Mouse (Mus musculus): ENCODE measurements at regions not wholly inside any gene's neighbourhood (a gene's known extent, or its start where the extent isn't known, plus 50 kb on each side); places are given as distances from the start of the nearest gene placed in this dataset.

DNA sequence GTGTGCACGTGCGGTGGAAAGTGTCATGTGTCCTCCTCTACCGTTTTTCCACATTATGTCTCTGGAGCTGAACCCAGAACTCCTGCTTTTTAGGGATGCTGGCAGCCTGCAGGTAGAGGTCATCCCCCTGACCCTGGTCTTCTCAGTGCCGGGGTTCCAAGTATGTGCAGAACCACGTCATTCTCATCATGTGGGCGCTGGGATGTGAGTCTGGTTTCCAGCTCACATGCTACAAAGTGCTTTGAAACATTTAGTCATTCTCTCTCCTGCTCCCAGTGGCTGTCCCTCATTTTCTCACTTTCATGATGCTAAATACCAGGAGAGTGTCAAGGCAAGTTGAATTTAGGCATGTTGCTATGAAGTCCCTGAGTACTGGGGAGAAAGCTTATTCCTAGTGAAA is 326.6 kb downstream of the Ttll7 start:
- no peak for TF ChIP-seq CTCF (IDR thresholded peaks at IDR 0.05; ENCODE audit: low read depth)
- H3K27me3 ChIP-seq (ENCODE audit: insufficient read depth, low read length) = no peaks in the 10 kb centered on the region
- no peaks in the 10 kb centered on the region for H3K36me3 ChIP-seq (ENCODE audit: insufficient read depth)
- no peak overlapping the region for H3K4me3 ChIP-seq (ENCODE audit: low read depth, low read length)
- no peak overlapping the region for H3K4me2 ChIP-seq
- no peak for ATAC-seq (ENCODE audit: insufficient read depth)
- no peak overlapping the region for H3K9ac ChIP-seq
- H3K4me1 ChIP-seq (ENCODE audit: insufficient read depth) = peaks cover 7% of the 10 kb centered on the region; the same call in 1 of the 2 replicates
- WGBS = 65% methylated on average over 6 of the region's 6 CpGs
- DNase-seq = no peak
- H3K9me3 ChIP-seq (ENCODE audit: low read depth, low read length) = no peaks in the 10 kb centered on the region
- no peak overlapping the region for H3K27ac ChIP-seq (ENCODE audit: low read depth)

DNA sequence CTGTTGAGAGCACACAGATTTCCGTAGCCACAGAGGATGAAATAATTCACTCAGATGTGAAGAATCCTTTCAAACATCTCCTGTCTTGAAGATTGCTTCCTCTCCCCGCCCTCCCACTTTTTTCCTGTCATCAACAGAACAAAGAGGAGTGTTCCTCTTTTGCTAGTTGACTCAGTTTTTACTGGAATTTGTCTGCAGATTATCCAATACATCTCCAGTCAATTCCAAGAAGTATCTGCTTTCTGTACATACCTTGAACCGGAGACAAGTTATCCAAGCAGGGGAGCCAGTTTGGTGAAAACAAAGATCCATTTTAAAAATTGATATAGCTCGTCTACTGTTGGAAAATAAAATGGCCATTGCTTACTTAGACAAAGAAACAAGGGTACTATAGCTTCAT is 328.5 kb downstream of the Ttll7 start:
- H3K4me1 ChIP-seq (ENCODE audit: insufficient read depth) = peaks cover 7% of the 10 kb centered on the region; the same call in 1 of the 2 replicates
- no peaks in the 10 kb centered on the region for H3K9me3 ChIP-seq (ENCODE audit: low read depth, low read length)
- H3K27me3 ChIP-seq (ENCODE audit: insufficient read depth, low read length) = no peaks in the 10 kb centered on the region
- no peak for TF ChIP-seq CTCF (IDR thresholded peaks at IDR 0.05; ENCODE audit: low read depth)
- H3K4me2 ChIP-seq = no peak overlapping the region
- H3K9ac ChIP-seq = no peak overlapping the region
- 62% methylated on average over 4 of the region's 4 CpGs for WGBS
- no peaks in the 10 kb centered on the region for H3K36me3 ChIP-seq (ENCODE audit: insufficient read depth)
- DNase-seq (no peak), ATAC-seq (ENCODE audit: insufficient read depth) (no peak)
- H3K27ac ChIP-seq (ENCODE audit: low read depth) = no peak overlapping the region
- H3K4me3 ChIP-seq (ENCODE audit: low read depth, low read length) = no peak overlapping the region

DNA sequence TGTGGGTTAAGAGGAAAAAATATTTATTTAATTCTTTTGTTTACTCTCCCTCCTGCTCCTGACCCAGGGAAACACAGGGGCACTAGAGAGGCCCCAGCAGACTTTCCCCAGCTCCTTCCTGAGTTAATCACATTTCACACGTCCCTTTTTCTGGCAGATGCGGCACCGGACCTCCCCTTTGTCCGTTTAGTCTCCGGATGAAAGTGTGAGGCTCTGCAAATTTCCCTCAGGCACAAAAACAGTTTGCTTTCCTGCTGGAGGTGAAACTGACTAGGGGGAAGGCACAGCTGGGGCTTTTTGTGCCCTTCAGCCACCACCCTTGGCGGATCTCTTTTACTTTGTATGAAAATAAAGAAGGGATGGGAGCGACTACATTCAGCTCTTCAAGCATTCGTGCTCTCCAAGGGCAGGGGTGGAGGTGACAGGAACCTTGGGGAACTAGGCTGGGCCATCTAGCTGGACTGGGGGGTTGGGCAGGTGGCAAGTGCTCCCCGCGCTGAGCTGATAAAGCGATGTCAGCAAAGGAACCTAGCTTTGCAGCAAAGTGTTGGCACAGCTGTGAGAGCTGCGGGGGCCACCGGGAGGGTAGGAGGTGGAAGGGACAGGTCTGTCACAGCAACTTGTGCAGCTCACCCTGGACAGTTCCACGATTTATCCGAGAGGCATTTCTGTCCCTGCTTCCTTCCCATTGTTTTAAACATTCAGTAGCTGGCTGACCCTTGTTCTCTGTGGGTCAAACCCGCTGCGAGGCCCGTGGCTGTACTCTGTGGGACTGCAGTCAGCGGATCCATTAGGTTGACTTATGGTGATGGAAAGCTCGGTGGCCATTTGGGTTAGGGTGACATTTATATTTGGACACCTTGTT is 329.6 kb downstream of the Ttll7 start:
- ATAC-seq (ENCODE audit: insufficient read depth) = peak; percentile 81
- Histone ChIP-seq H3K9ac (no peak overlapping the region), H3K4me1 (ENCODE audit: insufficient read depth) (peaks cover 7% of the 10 kb centered on the region; the same call in 1 of the 2 replicates), H3K4me3 (ENCODE audit: low read depth, low read length) (no peak overlapping the region), H3K27me3 (ENCODE audit: insufficient read depth, low read length) (no peaks in the 10 kb centered on the region), H3K27ac (ENCODE audit: low read depth) (no peak overlapping the region), H3K9me3 (ENCODE audit: low read depth, low read length) (no peaks in the 10 kb centered on the region), H3K36me3 (ENCODE audit: insufficient read depth) (no peaks in the 10 kb centered on the region), H3K4me2 (peak overlapping the region; percentile 37)
- 2% methylated on average over 20 of the region's 20 CpGs for WGBS
- peak; percentile 40 for DNase-seq
- TF ChIP-seq CTCF (IDR thresholded peaks at IDR 0.05; ENCODE audit: low read depth) = no peak

DNA sequence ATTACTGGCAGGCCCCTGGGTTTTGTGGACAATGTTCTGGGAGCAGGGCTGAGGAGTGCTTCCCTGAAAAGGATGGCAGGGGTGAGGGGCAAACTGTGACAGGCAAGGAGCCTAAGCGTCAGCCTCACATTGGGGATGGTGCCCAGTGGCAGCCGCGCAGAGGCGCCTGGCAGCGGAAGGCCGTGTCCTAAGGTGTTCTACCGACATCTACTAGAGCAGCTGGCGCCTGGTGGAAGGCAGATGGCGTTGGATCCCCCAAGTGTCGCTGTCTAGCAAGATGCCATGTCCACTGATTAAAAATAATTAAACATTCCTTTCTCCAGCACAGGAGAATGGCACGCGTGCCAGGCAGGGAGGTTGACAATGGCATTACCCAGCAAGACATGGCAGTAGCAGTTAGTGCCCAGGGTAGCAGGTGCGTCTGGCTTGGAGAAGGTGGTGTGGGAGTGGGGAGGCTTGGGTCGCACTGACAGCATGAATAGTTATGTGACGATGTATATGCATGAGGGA is 330.3 kb downstream of the Ttll7 start:
- Histone ChIP-seq H3K9me3 (ENCODE audit: low read depth, low read length) (no peaks in the 10 kb centered on the region), H3K4me2 (peak overlapping the region; percentile 37; the same call in 1 of the 2 replicates), H3K4me3 (ENCODE audit: low read depth, low read length) (no peak overlapping the region), H3K27ac (ENCODE audit: low read depth) (no peak overlapping the region), H3K9ac (no peak overlapping the region), H3K27me3 (ENCODE audit: insufficient read depth, low read length) (no peaks in the 10 kb centered on the region), H3K36me3 (ENCODE audit: insufficient read depth) (no peaks in the 10 kb centered on the region), H3K4me1 (ENCODE audit: insufficient read depth) (peaks cover 7% of the 10 kb centered on the region; the same call in 1 of the 2 replicates)
- DNase-seq (no peak), ATAC-seq (ENCODE audit: insufficient read depth) (0 out of 2 replicates have a peak, but pooled peaks have one; percentile 29)
- TF ChIP-seq CTCF (IDR thresholded peaks at IDR 0.05; ENCODE audit: low read depth) = no peak
- WGBS = 37% methylated on average over 15 of the region's 15 CpGs

- Histone ChIP-seq H3K4me1 (ENCODE audit: insufficient read depth) (peaks cover 7% of the 10 kb centered on the region; the same call in 1 of the 2 replicates), H3K27ac (ENCODE audit: low read depth) (no peak overlapping the region), H3K9ac (no peak overlapping the region), H3K27me3 (ENCODE audit: insufficient read depth, low read length) (no peaks in the 10 kb centered on the region), H3K4me2 (no peak overlapping the region), H3K36me3 (ENCODE audit: insufficient read depth) (no peaks in the 10 kb centered on the region), H3K9me3 (ENCODE audit: low read depth, low read length) (no peaks in the 10 kb centered on the region), H3K4me3 (ENCODE audit: low read depth, low read length) (no peak overlapping the region)
- TF ChIP-seq CTCF (IDR thresholded peaks at IDR 0.05; ENCODE audit: low read depth) = no peak
- WGBS = 74% methylated on average over 11 of the region's 11 CpGs
- DNase-seq = no peak
- ATAC-seq (ENCODE audit: insufficient read depth) = no peak
These were observed 331.6 kb downstream of the Ttll7 start for GRCm38 (mm10) chr3:147183656-147184290.

DNA sequence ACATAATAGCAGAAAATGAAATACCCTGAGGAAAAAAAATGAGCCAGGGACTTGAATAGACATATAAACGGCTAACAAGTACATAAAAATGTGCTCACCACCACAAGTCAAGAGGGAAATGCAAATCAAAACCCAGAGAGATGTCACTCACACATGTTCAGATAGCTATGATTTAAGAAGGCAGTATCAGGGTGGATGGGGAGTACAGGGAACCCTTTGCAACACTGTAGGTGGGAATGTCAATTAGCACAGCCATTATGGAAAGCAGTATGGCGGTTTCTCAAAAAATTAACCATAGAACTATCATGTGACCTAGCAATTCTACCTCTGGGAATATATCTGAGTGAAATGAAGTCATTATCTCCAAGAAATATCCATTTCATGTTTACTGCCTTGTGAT is 337.6 kb downstream of the Ttll7 start:
- TF ChIP-seq CTCF (IDR thresholded peaks at IDR 0.05; ENCODE audit: low read depth) = no peak
- ATAC-seq (ENCODE audit: insufficient read depth) (no peak), DNase-seq (no peak)
- no peaks in the 10 kb centered on the region for H3K36me3 ChIP-seq (ENCODE audit: insufficient read depth)
- no peak overlapping the region for H3K27ac ChIP-seq (ENCODE audit: low read depth)
- no peaks in the 10 kb centered on the region for H3K9me3 ChIP-seq (ENCODE audit: low read depth, low read length)
- no peaks in the 10 kb centered on the region for H3K27me3 ChIP-seq (ENCODE audit: insufficient read depth, low read length)
- no peak overlapping the region for H3K4me3 ChIP-seq (ENCODE audit: low read depth, low read length)
- WGBS = 81% methylated on average over 2 of the region's 2 CpGs
- no peaks in the 10 kb centered on the region for H3K4me1 ChIP-seq (ENCODE audit: insufficient read depth)
- H3K4me2 ChIP-seq = no peak overlapping the region
- H3K9ac ChIP-seq = no peak overlapping the region

DNA sequence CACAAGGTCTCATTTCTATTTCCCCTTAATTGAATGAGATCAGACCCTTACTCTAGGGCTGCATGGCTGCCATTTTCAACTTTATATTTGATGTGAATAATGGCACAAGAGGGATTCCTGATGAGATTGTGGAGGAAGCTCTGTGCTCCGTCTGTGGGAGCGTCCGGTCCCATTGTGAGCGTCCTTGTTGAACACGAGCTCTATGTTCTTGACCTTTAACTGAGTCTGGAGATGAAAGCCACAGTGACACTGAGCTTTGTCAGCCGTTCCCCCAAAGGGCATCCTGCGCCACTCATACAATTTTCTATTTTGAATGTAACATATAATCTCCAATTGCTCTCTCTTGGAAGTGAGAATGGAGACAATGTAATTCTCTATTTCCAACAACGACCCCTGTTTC is 344.5 kb downstream of the Ttll7 start:
- TF ChIP-seq CTCF (IDR thresholded peaks at IDR 0.05; ENCODE audit: low read depth) = no peak
- H3K9ac ChIP-seq = no peak overlapping the region
- no peaks in the 10 kb centered on the region for H3K36me3 ChIP-seq (ENCODE audit: insufficient read depth)
- 79% methylated on average over 8 of the region's 8 CpGs for WGBS
- H3K4me3 ChIP-seq (ENCODE audit: low read depth, low read length) = no peak overlapping the region
- H3K27ac ChIP-seq (ENCODE audit: low read depth) = no peak overlapping the region
- H3K4me2 ChIP-seq = no peak overlapping the region
- no peaks in the 10 kb centered on the region for H3K4me1 ChIP-seq (ENCODE audit: insufficient read depth)
- H3K9me3 ChIP-seq (ENCODE audit: low read depth, low read length) = no peaks in the 10 kb centered on the region
- DNase-seq = no peak
- no peak for ATAC-seq (ENCODE audit: insufficient read depth)
- no peaks in the 10 kb centered on the region for H3K27me3 ChIP-seq (ENCODE audit: insufficient read depth, low read length)

Data from lung, embryonic 14.5 days (tissue).